Mouse (Mus musculus): ENCODE results near the gene Sin3a.

The Sin3a gene

DNA sequence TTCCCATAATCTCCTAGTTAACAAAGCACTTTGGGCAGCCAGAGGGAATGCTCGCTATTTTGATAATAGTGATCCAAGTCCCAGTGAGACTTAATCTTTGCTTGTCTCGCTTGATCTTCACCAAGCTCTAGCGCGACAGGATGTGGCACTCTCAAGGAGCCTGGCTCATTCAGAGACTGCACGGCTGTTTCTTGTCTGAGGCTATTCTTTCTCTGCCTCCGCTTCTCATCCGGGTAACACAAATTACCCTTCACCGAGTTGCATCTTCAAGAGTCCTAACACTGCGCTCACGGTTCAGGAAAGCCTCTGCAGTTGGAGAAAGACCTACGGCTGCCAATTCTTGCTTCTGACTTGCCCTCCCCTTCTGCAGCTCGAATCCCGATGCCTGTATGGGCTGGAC, 85.7 kb downstream of the Sin3a start:
- in situ Hi-C loops (cut with MboI; ENCODE audit: low pct_unique_long_range_greater_than_20kb in 1 of 2, low sequenced_read_pairs in 2 of 2, unreplicated experiment in 1 of 2), result loop anchor here in 1 of 2 experiments (5.0 kb wide), 1 partner anchor 50 kb away; no protein-coding TSS in a partner anchor

- in situ Hi-C loops (cut with MboI; ENCODE audit: low pct_unique_long_range_greater_than_20kb in 1 of 2, low sequenced_read_pairs in 2 of 2, unreplicated experiment in 1 of 2), result loop anchor here in 1 of 2 experiments (5.0 kb wide), 1 partner anchor 49 kb away; no protein-coding TSS in a partner anchor
Observed at GRCm38 (mm10) chr9:57158013-57158470, 86.2 kb downstream of the Sin3a start, which contains the start of gene Commd4. Gene Commd4, minus strand, starts transcription at chr9:57158331.

DNA sequence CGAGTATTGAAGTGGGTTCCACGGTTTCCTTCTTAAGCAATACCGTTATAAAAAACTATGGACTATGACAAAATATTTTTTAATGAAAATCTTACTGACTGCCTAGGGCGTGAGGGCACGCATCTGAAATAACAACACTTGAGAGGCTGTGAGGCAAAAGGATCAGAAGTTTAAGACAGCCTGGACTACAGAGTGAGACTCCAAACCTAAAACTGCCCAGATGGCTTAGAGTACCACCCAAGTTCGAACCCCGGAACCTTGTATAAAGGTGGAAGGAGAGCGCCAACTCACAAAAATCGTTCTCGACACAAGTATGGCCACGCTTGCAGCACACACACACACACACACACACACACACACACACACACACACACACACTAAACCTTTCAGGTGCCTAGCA, 86.7 kb downstream of the Sin3a start:
- in situ Hi-C loops (cut with MboI; ENCODE audit: low pct_unique_long_range_greater_than_20kb in 1 of 2, low sequenced_read_pairs in 2 of 2, unreplicated experiment in 1 of 2), result loop anchor here in 1 of 2 experiments (5.0 kb wide), 1 partner anchor 49 kb away; no protein-coding TSS in a partner anchor

DNA sequence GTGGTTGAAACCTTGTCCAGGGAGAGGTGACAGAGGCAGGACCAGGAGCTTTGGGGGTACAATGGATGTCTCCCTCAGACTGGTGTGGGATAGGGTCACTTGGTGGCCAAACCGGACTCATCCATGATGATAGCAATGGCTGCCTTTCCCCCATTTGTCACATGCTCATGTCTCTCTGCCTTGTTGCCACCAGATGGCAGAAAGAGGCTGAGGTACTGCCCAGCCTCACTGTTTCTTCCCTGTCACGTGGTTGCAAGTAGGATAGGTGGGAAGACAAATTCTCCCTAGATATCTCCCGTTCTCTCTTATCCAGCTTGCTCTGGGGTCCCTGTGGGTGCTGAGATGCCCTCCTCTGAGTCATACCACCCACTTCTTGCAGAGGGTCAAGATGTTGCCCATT, 90.7 kb downstream of the Sin3a start:
- in situ Hi-C loops (cut with MboI; ENCODE audit: low pct_unique_long_range_greater_than_20kb in 1 of 2, low sequenced_read_pairs in 2 of 2, unreplicated experiment in 1 of 2), result loop anchor here in 1 of 2 experiments (10.0 kb wide), 1 partner anchor 52 kb away; no protein-coding TSS in a partner anchor

GRCm38 (mm10) chr9:57163137-57163536, 91.3 kb downstream of the Sin3a start:
- in situ Hi-C loops (cut with MboI; ENCODE audit: low pct_unique_long_range_greater_than_20kb in 1 of 2, low sequenced_read_pairs in 2 of 2, unreplicated experiment in 1 of 2), result loop anchor here in 1 of 2 experiments (10.0 kb wide), 1 partner anchor 52 kb away; no protein-coding TSS in a partner anchor

GRCm38 (mm10) chr9:57166173-57166572, 94.3 kb downstream of the Sin3a start:
- in situ Hi-C loops (cut with MboI; ENCODE audit: low pct_unique_long_range_greater_than_20kb in 1 of 2, low sequenced_read_pairs in 2 of 2, unreplicated experiment in 1 of 2), result loop anchor here in 1 of 2 experiments (10.0 kb wide), 1 partner anchor 49 kb away; no protein-coding TSS in a partner anchor

DNA sequence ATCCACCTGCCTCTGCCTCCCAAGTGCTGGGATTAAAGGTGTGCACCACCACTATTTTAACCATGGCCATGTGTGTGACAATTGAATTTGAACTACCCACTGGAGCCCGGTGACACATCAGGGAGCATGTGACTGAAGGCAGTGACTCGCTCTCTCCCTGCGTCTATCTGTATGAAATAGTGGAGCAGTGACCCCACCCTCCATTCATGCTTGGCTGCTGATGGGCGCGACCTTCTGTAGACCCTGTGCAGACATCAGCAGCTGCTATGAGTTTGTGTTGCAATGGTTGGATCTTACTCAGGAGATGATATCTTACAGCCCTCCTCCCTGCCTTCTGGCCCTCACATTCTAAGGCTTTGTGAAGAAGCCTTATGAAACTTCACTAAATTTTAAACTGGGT, 96.6 kb downstream of the Sin3a start:
- in situ Hi-C loops (cut with MboI; ENCODE audit: low pct_unique_long_range_greater_than_20kb in 1 of 2, low sequenced_read_pairs in 2 of 2, unreplicated experiment in 1 of 2), result loop anchor here in 1 of 2 experiments (10.0 kb wide), 1 partner anchor 46 kb away; no protein-coding TSS in a partner anchor
